Mouse (Mus musculus): ENCODE measurements around the gene AL732309.1.

DNA sequence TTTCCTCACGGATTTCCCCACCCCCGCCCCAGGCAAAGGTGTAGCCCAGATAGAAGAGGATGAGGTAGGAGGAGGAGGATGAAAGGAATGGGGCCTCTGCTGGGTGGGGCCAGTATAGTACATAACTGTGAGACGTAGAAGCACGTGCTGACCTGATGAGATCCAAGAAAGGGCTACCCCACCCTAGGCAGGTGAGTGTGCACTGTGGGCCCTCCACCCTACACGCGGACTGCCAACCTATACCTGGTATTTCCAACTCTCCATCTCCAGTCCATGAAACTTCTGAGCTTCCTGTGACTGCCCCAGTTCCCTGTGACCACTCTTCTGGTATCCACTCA is 5.3 kb downstream of the AL732309.1 start:
- TF ChIP-seq EP300 (IDR thresholded peaks at IDR 0.05; ENCODE audit: insufficient read depth, low read depth, low read length) = no peak
- TF ChIP-seq POLR2A (IDR thresholded peaks at IDR 0.05; ENCODE audit: insufficient read depth, low read depth, low read length) = no peak
- no peak for TF ChIP-seq CTCF (IDR thresholded peaks at IDR 0.05)

Measured in heart, adult 2 months (tissue).